Mouse (Mus musculus): ENCODE measurements around the gene Isg20l2. TPM values are rescaled to one million over a fixed set of nuclear protein-coding genes. Genes with fewer than 3 reads are reported as not detected.
A peak's percentile ranks its signal among the peaks of the same experiment; 100 is the strongest.

The Isg20l2 gene
- polyA plus RNA-seq, 1 experiment from 2014 or later: 18.5 TPM

DNA sequence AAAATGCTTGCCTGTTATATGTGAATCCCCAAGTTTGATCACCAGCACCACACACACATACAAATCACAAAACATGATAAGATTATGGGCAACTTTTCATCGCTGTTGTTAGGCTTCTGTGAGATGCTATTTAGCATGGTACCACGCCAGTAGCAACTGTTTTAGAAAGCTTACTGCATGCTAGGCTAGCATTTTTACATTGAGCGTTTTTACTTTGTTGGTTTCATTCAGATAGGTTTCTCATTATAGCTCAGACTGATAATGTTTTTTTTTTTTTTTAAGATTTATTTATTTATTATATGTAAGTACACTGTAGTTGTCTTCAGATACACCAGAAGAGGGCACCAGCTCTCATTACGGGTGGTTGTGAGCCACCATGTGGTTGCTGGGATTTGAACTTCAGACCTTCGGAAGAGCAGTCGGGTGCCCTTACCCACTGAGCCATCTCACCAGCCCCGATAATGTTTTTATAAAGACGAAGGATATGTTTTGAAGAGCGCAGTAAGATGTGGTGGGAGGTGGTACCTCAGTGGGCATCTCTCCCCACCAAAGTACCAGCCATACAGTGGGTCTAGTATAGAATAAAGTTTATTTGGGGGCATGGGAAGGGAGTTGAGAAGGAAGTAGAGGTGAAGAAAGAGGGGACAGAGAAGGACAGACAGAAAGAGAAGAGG lies 9.7 kb upstream of the Isg20l2 start:
- Histone ChIP-seq H3K9ac (peak overlapping the region; percentile 67), H3K4me2 (replicated peaks) (peak overlapping the region; percentile 80), H3K4me1 (replicated peaks; ENCODE audit: control insufficient read depth, insufficient read depth, low read length) (peaks cover 4% of the 10 kb centered on the region), H3K4me3 (replicated peaks; ENCODE audit: low read length) (peak overlapping the region; percentile 52), H3K27ac (no peak overlapping the region), H3K27me3 (ENCODE audit: control insufficient read depth, insufficient read depth, low read length) (no peaks in the 10 kb centered on the region), H3K36me3 (replicated peaks; ENCODE audit: control insufficient read depth, insufficient read depth) (peaks cover 61% of the 10 kb centered on the region), H3K9me3 (ENCODE audit: control insufficient read depth, low read length) (no peaks in the 10 kb centered on the region)
- ATAC-seq (ENCODE audit: low FRiP score): no peak
- no peak for DNase-seq (ENCODE audit: low spot score)
- WGBS: 73% methylated on average over 9 of the region's 9 CpGs

DNA sequence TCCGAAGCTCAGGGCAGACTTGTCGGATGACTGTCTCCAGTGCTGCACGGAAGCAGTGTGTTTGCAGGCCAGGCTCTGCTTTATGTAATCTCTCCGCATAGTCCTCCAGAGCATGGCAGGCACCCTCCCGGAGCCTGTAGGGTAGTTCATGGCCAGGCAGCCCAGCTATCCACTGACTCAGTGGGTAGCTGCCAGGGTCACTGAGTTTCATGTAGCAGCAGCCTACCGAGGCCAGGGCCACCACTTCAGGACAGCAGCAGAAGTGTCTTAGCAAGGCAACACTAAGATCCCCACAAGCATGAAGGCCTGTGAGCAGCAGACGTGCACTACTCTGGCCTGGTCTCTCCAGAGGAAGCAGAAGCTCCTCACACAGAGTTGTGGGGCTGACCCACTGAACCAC lies 5.1 kb upstream of the Isg20l2 start:
- no peak overlapping the region for H3K4me2 ChIP-seq (replicated peaks)
- no peaks in the 10 kb centered on the region for H3K9me3 ChIP-seq (ENCODE audit: control insufficient read depth, low read length)
- H3K27ac ChIP-seq: no peak overlapping the region
- 91% methylated on average over 7 of the region's 7 CpGs for WGBS
- H3K9ac ChIP-seq: no peak overlapping the region
- no peak overlapping the region for H3K4me3 ChIP-seq (replicated peaks; ENCODE audit: low read length)
- ATAC-seq (ENCODE audit: low FRiP score) (no peak), DNase-seq (ENCODE audit: low spot score) (no peak)
- H3K4me1 ChIP-seq (replicated peaks; ENCODE audit: control insufficient read depth, insufficient read depth, low read length): peaks cover 10% of the 10 kb centered on the region
- peaks cover 65% of the 10 kb centered on the region for H3K36me3 ChIP-seq (replicated peaks; ENCODE audit: control insufficient read depth, insufficient read depth)
- H3K27me3 ChIP-seq (ENCODE audit: control insufficient read depth, insufficient read depth, low read length): no peaks in the 10 kb centered on the region

DNA sequence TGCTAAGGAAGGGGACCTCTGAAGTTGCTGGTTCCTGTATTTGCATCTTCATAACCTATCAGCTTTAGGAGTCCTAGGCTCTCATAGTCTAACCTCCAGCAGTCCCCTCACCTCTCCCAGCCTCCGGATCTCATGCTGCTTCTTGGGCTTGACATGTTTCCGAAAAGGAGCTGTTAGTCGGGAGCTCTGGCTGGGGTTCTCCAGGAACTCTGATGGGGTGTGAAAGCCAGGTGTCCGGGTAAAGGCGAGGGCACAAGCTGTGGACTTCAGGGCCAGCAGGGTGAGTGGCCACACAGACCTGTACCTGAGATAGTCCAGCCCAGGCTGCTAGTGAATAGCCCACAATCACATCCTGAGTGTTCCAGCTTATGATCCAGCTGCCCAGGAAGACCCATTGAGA lies 2.7 kb upstream of the Isg20l2 start:
- no peaks in the 10 kb centered on the region for H3K27me3 ChIP-seq (ENCODE audit: control insufficient read depth, insufficient read depth, low read length)
- DNase-seq (ENCODE audit: low spot score) (no peak), ATAC-seq (ENCODE audit: low FRiP score) (no peak)
- H3K27ac ChIP-seq: no peak overlapping the region
- H3K4me1 ChIP-seq (replicated peaks; ENCODE audit: control insufficient read depth, insufficient read depth, low read length): peaks cover 23% of the 10 kb centered on the region
- H3K9me3 ChIP-seq (ENCODE audit: control insufficient read depth, low read length): no peaks in the 10 kb centered on the region
- WGBS: 94% methylated on average over 5 of the region's 5 CpGs
- no peak overlapping the region for H3K9ac ChIP-seq
- no peak overlapping the region for H3K4me3 ChIP-seq (replicated peaks; ENCODE audit: low read length)
- no peak overlapping the region for H3K4me2 ChIP-seq (replicated peaks)
- H3K36me3 ChIP-seq (replicated peaks; ENCODE audit: control insufficient read depth, insufficient read depth): peaks cover 69% of the 10 kb centered on the region

DNA sequence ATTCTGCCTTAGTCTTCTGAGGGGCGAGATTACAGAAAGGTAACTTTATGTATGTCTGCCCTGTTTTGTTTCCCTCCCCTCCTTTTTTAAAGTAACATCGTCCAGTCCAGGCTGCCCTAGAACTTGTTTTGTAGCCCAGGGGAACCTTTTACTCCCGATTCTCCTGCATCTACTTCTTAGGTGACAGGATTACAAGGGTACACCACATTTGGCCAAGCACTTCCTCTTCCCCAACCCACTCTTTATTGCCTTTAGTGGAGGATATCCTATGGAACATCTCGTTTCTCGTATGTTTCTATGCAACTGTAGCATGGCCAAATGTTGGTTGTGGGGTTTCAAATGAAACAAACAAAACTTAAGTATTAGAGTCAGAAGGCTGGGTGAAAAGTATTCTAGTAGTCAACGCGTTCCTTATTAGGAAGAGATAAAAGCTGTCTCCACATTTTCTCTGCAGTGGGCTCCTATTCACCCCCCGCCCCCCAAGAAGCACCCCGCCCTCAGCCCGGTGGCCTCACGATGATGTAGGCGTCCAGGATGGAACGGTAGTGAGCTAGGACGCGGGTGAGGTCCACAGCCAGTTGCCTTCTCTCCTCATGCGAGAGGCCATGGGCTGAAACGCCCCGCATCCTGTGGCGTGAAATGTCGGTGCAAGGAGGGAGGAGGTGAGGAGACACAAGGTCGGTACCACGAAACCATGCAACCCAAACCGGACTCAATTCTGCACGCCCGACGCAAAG lies 605 bp upstream of the Isg20l2 start:
- Histone ChIP-seq H3K9me3 (ENCODE audit: control insufficient read depth, low read length) (no peaks in the 10 kb centered on the region), H3K4me2 (replicated peaks) (peak overlapping the region; percentile 71), H3K4me1 (replicated peaks; ENCODE audit: control insufficient read depth, insufficient read depth, low read length) (peaks cover 30% of the 10 kb centered on the region), H3K27ac (peak overlapping the region; percentile 89), H3K27me3 (ENCODE audit: control insufficient read depth, insufficient read depth, low read length) (no peaks in the 10 kb centered on the region), H3K36me3 (replicated peaks; ENCODE audit: control insufficient read depth, insufficient read depth) (peaks cover 66% of the 10 kb centered on the region), H3K9ac (peak overlapping the region; percentile 78), H3K4me3 (replicated peaks; ENCODE audit: low read length) (peak overlapping the region; percentile 66)
- 10% methylated on average over 26 of the region's 26 CpGs for WGBS
- 0 out of 2 replicates have a peak, but pooled peaks have one; percentile 41 for ATAC-seq (ENCODE audit: low FRiP score)
- no peak for DNase-seq (ENCODE audit: low spot score)

DNA sequence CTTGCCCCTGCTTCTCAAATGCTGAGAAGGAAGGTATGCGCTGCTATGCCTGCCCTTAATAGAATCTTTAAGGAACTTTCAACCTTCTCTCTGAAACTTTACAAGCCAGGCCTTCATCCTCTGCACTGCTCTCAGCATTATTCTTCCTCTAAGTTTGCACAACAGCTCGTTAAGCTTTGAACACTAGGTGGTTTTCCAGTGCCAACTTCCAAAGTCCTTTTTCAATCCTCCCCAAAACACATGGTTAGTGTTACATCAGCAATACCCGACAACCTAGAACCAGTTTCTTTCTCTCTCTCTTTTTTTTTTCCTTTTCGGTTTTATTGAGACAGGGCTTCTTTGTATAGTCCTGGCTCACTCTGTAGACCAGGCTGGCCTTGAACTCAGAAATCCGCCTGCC lies 3.9 kb downstream of the Isg20l2 start:
- 89% methylated on average over 5 of the region's 5 CpGs for WGBS
- ATAC-seq (ENCODE audit: low FRiP score) (no peak), DNase-seq (ENCODE audit: low spot score) (no peak)
- peaks cover 68% of the 10 kb centered on the region for H3K36me3 ChIP-seq (replicated peaks; ENCODE audit: control insufficient read depth, insufficient read depth)
- H3K9ac ChIP-seq: no peak overlapping the region; the same call in 1 of the 2 replicates
- no peak overlapping the region for H3K4me3 ChIP-seq (replicated peaks; ENCODE audit: low read length)
- peaks cover 34% of the 10 kb centered on the region for H3K4me1 ChIP-seq (replicated peaks; ENCODE audit: control insufficient read depth, insufficient read depth, low read length)
- H3K27ac ChIP-seq: no peak overlapping the region
- H3K27me3 ChIP-seq (ENCODE audit: control insufficient read depth, insufficient read depth, low read length): no peaks in the 10 kb centered on the region
- H3K4me2 ChIP-seq (replicated peaks): no peak overlapping the region
- H3K9me3 ChIP-seq (ENCODE audit: control insufficient read depth, low read length): no peaks in the 10 kb centered on the region

DNA sequence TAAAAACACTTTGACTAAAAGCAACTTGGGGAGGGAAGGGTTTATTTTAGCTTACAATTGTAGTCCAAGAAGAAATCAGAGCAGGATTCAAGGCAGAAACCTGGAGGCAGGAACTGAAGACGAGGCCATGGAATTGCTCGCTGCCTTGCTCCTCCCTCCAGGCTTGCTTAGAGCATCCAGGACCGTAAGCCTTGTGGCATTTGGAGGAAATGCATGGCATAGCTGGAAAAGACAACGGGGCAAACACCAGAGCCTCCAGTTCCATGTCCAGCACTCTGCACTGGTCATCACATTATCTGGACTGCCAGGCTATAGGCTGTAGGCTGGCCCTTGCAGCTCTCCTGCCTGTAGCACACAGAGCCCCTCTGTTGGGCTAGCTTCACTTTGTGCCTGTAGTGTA lies 4.4 kb downstream of the Isg20l2 start:
- H3K36me3 ChIP-seq (replicated peaks; ENCODE audit: control insufficient read depth, insufficient read depth): peaks cover 73% of the 10 kb centered on the region
- no peak overlapping the region for H3K4me3 ChIP-seq (replicated peaks; ENCODE audit: low read length)
- H3K4me1 ChIP-seq (replicated peaks; ENCODE audit: control insufficient read depth, insufficient read depth, low read length): peaks cover 29% of the 10 kb centered on the region
- no peak overlapping the region for H3K27ac ChIP-seq
- no peaks in the 10 kb centered on the region for H3K27me3 ChIP-seq (ENCODE audit: control insufficient read depth, insufficient read depth, low read length)
- ATAC-seq (ENCODE audit: low FRiP score) (no peak), DNase-seq (ENCODE audit: low spot score) (no peak)
- H3K9me3 ChIP-seq (ENCODE audit: control insufficient read depth, low read length): no peaks in the 10 kb centered on the region
- H3K9ac ChIP-seq: no peak overlapping the region; the same call in 1 of the 2 replicates
- WGBS: 78% methylated on average over 4 of the region's 4 CpGs
- H3K4me2 ChIP-seq (replicated peaks): no peak overlapping the region

DNA sequence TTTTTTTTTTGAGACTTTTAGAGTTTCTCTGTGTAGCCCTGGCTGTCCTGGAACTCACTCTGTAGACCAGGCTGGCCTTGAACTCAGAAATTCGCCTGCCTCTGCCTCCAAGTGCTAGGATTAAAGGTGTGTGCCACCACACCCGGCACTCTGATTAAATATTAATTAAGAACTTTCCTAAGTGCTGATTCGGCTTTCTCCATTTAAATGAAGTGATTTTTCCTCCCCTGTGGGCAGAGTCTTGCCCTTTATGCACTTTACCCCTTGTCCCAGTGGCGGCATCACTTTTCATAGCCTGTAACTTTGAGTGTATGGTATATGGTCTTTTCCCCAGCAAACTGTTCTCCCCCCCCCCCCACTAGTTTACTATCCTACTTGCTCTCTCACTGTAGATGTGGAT lies 5.1 kb downstream of the Isg20l2 start:
- ATAC-seq (ENCODE audit: low FRiP score): peak; percentile 52; the same call in 1 of the 2 replicates
- Histone ChIP-seq H3K9ac (no peak overlapping the region), H3K27ac (no peak overlapping the region), H3K9me3 (ENCODE audit: control insufficient read depth, low read length) (no peaks in the 10 kb centered on the region), H3K36me3 (replicated peaks; ENCODE audit: control insufficient read depth, insufficient read depth) (peaks cover 80% of the 10 kb centered on the region), H3K4me1 (replicated peaks; ENCODE audit: control insufficient read depth, insufficient read depth, low read length) (peaks cover 29% of the 10 kb centered on the region), H3K4me3 (replicated peaks; ENCODE audit: low read length) (no peak overlapping the region), H3K4me2 (replicated peaks) (no peak overlapping the region), H3K27me3 (ENCODE audit: control insufficient read depth, insufficient read depth, low read length) (no peaks in the 10 kb centered on the region)
- no peak for DNase-seq (ENCODE audit: low spot score)
- 86% methylated on average over 4 of the region's 4 CpGs for WGBS

DNA sequence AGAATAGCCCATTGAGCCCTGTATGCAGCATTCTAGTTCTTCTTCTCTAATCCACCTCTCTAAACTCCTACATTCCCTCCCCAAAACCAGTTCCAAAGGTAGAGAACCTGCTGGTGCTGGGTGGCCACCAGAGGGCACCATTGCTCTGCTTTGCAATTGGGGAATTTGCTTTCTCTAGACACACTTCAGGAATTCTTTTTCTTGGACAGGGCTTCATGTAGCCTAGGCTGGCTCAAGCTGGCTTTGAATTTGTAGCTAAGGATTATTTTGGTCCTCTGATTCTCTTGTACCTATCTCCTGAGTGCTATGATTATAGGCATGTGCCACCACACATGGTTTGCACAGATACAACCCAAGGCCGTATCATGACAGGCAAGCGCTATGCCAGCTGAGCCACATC lies 5.7 kb downstream of the Isg20l2 start:
- Histone ChIP-seq H3K36me3 (replicated peaks; ENCODE audit: control insufficient read depth, insufficient read depth) (peaks cover 85% of the 10 kb centered on the region), H3K27ac (no peak overlapping the region), H3K4me1 (replicated peaks; ENCODE audit: control insufficient read depth, insufficient read depth, low read length) (peaks cover 28% of the 10 kb centered on the region), H3K9ac (no peak overlapping the region), H3K4me2 (replicated peaks) (peak overlapping the region; percentile 16; the same call in 1 of the 2 replicates), H3K27me3 (ENCODE audit: control insufficient read depth, insufficient read depth, low read length) (no peaks in the 10 kb centered on the region), H3K4me3 (replicated peaks; ENCODE audit: low read length) (no peak overlapping the region), H3K9me3 (ENCODE audit: control insufficient read depth, low read length) (no peaks in the 10 kb centered on the region)
- 90% methylated on average over 2 of the region's 2 CpGs for WGBS
- DNase-seq (ENCODE audit: low spot score): peak; percentile 88
- ATAC-seq (ENCODE audit: low FRiP score): peak; percentile 35; the same call in 1 of the 2 replicates

DNA sequence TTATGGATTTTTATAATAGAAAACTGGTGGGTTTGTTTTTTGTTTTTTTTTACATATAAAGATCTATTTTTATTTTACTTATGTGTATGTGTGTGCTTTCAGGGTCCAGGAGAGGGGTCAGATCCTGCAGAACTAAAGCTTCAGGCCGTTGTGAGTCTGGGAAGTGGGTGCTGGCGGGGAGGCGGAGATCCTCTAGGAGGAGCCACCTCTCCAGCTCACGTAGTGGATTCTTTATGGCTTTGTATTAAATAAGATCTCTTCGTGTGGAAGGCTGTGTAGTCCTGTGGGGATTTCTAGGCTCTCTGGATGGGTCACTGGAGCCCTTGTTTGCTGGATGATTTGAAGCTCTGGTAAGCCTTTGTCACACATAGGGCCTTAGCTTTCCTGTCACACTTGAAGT lies 10.5 kb downstream of the Isg20l2 start:
- Histone ChIP-seq H3K4me1 (replicated peaks; ENCODE audit: control insufficient read depth, insufficient read depth, low read length) (peaks cover 9% of the 10 kb centered on the region), H3K4me2 (replicated peaks) (no peak overlapping the region), H3K27ac (no peak overlapping the region), H3K9ac (no peak overlapping the region), H3K27me3 (ENCODE audit: control insufficient read depth, insufficient read depth, low read length) (no peaks in the 10 kb centered on the region), H3K36me3 (replicated peaks; ENCODE audit: control insufficient read depth, insufficient read depth) (peaks cover 75% of the 10 kb centered on the region), H3K9me3 (ENCODE audit: control insufficient read depth, low read length) (no peaks in the 10 kb centered on the region), H3K4me3 (replicated peaks; ENCODE audit: low read length) (no peak overlapping the region)
- no peak for DNase-seq (ENCODE audit: low spot score)
- ATAC-seq (ENCODE audit: low FRiP score): no peak
- WGBS: 54% methylated on average over 5 of the region's 5 CpGs

All from hindbrain, embryonic 14.5 days (tissue).